Mouse (Mus musculus) hindbrain, embryonic 14.5 days (tissue): ENCODE measurements around the gene Ppfia3. TPM values are rescaled to one million over a fixed set of nuclear protein-coding genes. Genes with fewer than 3 reads are reported as not detected.

Source experiments
- ATAC-seq: fragments of 200-750 bp; cut with Nextera tagmentation; 2 replicates; pipeline ENCODE4 v1.8.0; 2017; ENCODE audit warnings: moderate number of reproducible peaks, mild to moderate bottlenecking, moderate TSS enrichment, moderate library complexity; ENCODE audit not compliant: low FRiP score
- DNase-seq: peaks from one replicate; pipeline ENCODE4 v3.0.0-alpha.2; 2015; ENCODE audit warnings: low spot score
- H3K27ac ChIP-seq: fragments of 300-500 bp; sonication (generic); 2 replicates; pipeline ENCODE4 v1.5.1; 2014; ENCODE audit warnings: mild to moderate bottlenecking, moderate library complexity
- H3K27me3 ChIP-seq: fragments of 300-500 bp; sonication (generic); 2 replicates; pipeline ENCODE4 v1.6.1; 2014; ENCODE audit warnings: mild to moderate bottlenecking, low read length, mixed read lengths; ENCODE audit not compliant: control insufficient read depth, insufficient read depth
- H3K36me3 ChIP-seq: fragments of 300-500 bp; sonication (generic); replicated peaks from 2 replicates; pipeline ENCODE4 v1.6.1; 2014; ENCODE audit not compliant: control insufficient read depth, insufficient read depth
- H3K4me1 ChIP-seq: fragments of 300-500 bp; sonication (generic); replicated peaks from 2 replicates; pipeline ENCODE4 v1.6.1; 2014; ENCODE audit warnings: antibody characterized with exemption, low read length, mixed read lengths; ENCODE audit not compliant: control insufficient read depth, insufficient read depth
- H3K4me2 ChIP-seq: fragments of 300-500 bp; sonication (generic); replicated peaks from 2 replicates; pipeline ENCODE4 v1.6.1; 2014; ENCODE audit warnings: mild to moderate bottlenecking, moderate library complexity
- H3K4me3 ChIP-seq: fragments of 300-500 bp; sonication (generic); replicated peaks from 2 replicates; pipeline ENCODE4 v1.5.1; 2014; ENCODE audit warnings: mild to moderate bottlenecking, low read length
- H3K9ac ChIP-seq: fragments of 300-500 bp; sonication (generic); 2 replicates; pipeline ENCODE4 v1.6.1; 2014
- H3K9me3 ChIP-seq: fragments of 300-500 bp; sonication (generic); 2 replicates; pipeline ENCODE4 v1.6.1; 2016; ENCODE audit warnings: low read length; ENCODE audit not compliant: control insufficient read depth
- WGBS: fragments of 180-500 bp; shearing (Covaris S2); extraction: QIAGEN DNeasy Blood & Tissue Kit; methylation state at CpG from one replicate; pipeline ENCODE4 v1.1.7; 2014; 5-methylcytosine and 5-hydroxymethylcytosine counted together
- polyA plus RNA-seq: library from polyadenylated mRNA; unstranded; fragments of >200 nt; fragmentation: Nextera tagmentation; extraction: Ambion mirVana; gene quantifications from 2 replicates; pipeline ENCODE4 v1.2.1, GENCODE M21; 2014

Gene Ppfia3
- polyA plus RNA-seq, 1 experiment from 2014 or later = 29.8 TPM

GRCm38 (mm10) chr7:45355318-45356020 is 11.3 kb downstream of the Ppfia3 start:
- H3K4me2 ChIP-seq = no peak overlapping the region
- H3K4me3 ChIP-seq = no peak overlapping the region
- H3K27me3 ChIP-seq = no peaks in the 10 kb centered on the region
- DNase-seq (no peak), ATAC-seq (no peak)
- no peaks in the 10 kb centered on the region for H3K9me3 ChIP-seq
- no peak overlapping the region for H3K9ac ChIP-seq
- 79% methylated on average over 15 of the region's 15 CpGs for WGBS
- peaks cover 84% of the 10 kb centered on the region for H3K36me3 ChIP-seq
- no peaks in the 10 kb centered on the region for H3K4me1 ChIP-seq
- H3K27ac ChIP-seq = no peak overlapping the region

DNA sequence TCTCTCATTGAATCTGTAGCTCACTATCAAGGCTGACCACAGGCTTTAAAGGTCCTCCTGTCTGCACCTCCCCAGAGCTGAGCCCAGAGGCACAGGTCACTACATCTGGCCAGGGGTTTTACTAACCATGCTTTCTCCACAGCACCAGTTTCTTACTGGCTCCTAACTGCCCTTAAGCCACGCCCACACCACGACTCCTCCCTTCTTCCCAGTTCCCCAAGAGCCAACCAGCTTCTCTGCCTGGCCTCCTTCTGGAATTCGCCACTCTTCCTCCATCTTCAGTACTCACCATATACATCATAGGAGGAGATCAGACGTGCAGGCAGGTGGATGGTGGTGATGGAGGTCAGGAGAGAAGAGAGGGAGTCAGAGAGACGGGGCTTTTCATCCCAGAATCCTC is 13.8 kb downstream of the Ppfia3 start:
- H3K9ac ChIP-seq = no peak overlapping the region
- H3K9me3 ChIP-seq = no peaks in the 10 kb centered on the region
- ATAC-seq = no peak
- 24% methylated on average over 5 of the region's 5 CpGs for WGBS
- peaks cover 97% of the 10 kb centered on the region for H3K36me3 ChIP-seq
- no peak overlapping the region for H3K4me2 ChIP-seq
- H3K4me1 ChIP-seq = no peaks in the 10 kb centered on the region
- DNase-seq = no peak
- no peak overlapping the region for H3K4me3 ChIP-seq
- no peaks in the 10 kb centered on the region for H3K27me3 ChIP-seq
- H3K27ac ChIP-seq = no peak overlapping the region

DNA sequence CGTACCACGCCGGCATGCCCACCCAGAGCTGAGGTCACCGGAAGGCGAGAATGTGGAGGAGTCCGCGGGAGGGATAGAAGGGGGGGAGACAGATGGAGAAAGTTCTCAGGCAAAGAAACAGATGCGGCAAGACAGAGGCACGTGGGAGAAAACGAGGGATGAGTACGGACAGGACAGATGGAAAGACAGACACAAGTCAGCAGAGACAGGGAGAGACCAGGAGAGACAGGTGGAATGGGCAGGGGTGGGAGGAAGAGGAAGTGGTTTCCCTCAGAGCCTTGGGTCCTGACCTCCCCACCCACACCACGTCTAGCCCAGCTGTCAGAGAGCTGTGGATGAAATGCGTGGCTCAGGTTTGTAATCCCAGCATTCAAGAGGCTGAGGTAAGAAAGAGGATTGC is 19.9 kb downstream of the Ppfia3 start:
- H3K27me3 ChIP-seq = no peaks in the 10 kb centered on the region
- no peaks in the 10 kb centered on the region for H3K9me3 ChIP-seq
- no peaks in the 10 kb centered on the region for H3K4me1 ChIP-seq
- DNase-seq = no peak
- 82% methylated on average over 13 of the region's 13 CpGs for WGBS
- H3K27ac ChIP-seq = no peak overlapping the region
- no peak overlapping the region for H3K4me3 ChIP-seq
- H3K9ac ChIP-seq = no peak overlapping the region
- peaks cover 83% of the 10 kb centered on the region for H3K36me3 ChIP-seq
- no peak overlapping the region for H3K4me2 ChIP-seq
- no peak for ATAC-seq

- Histone ChIP-seq H3K9me3 (no peaks in the 10 kb centered on the region), H3K9ac (no peak overlapping the region), H3K4me3 (no peak overlapping the region), H3K27me3 (no peaks in the 10 kb centered on the region), H3K36me3 (peaks cover 61% of the 10 kb centered on the region), H3K27ac (no peak overlapping the region), H3K4me2 (no peak overlapping the region), H3K4me1 (peaks cover 18% of the 10 kb centered on the region; the same call in 1 of the 2 replicates)
- ATAC-seq = no peak
- DNase-seq = no peak
- WGBS = 38% methylated on average over 13 of the region's 13 CpGs
Measured at GRCm38 (mm10) chr7:45343543-45343942, 23.3 kb downstream of the Ppfia3 start.

GRCm38 (mm10) chr7:45342081-45342480 is 24.7 kb downstream of the Ppfia3 start:
- H3K27me3 ChIP-seq = peaks cover 4% of the 10 kb centered on the region
- H3K4me2 ChIP-seq = no peak overlapping the region
- ATAC-seq = no peak
- H3K36me3 ChIP-seq = peaks cover 46% of the 10 kb centered on the region
- H3K4me3 ChIP-seq = no peak overlapping the region
- DNase-seq = no peak
- peaks cover 19% of the 10 kb centered on the region; the same call in 1 of the 2 replicates for H3K4me1 ChIP-seq
- H3K27ac ChIP-seq = no peak overlapping the region
- no peak overlapping the region for H3K9ac ChIP-seq
- no peaks in the 10 kb centered on the region for H3K9me3 ChIP-seq
- WGBS = 93% methylated on average over 11 of the region's 11 CpGs

GRCm38 (mm10) chr7:45341303-45341702 is 25.5 kb downstream of the Ppfia3 start:
- DNase-seq = peak; percentile 73
- Histone ChIP-seq H3K27me3 (peaks cover 5% of the 10 kb centered on the region), H3K27ac (no peak overlapping the region), H3K4me3 (no peak overlapping the region), H3K4me2 (peak overlapping the region; percentile 78), H3K9ac (no peak overlapping the region), H3K9me3 (no peaks in the 10 kb centered on the region), H3K36me3 (peaks cover 38% of the 10 kb centered on the region), H3K4me1 (peaks cover 19% of the 10 kb centered on the region; the same call in 1 of the 2 replicates)
- 8% methylated on average over 8 of the region's 8 CpGs for WGBS
- no peak for ATAC-seq

DNA sequence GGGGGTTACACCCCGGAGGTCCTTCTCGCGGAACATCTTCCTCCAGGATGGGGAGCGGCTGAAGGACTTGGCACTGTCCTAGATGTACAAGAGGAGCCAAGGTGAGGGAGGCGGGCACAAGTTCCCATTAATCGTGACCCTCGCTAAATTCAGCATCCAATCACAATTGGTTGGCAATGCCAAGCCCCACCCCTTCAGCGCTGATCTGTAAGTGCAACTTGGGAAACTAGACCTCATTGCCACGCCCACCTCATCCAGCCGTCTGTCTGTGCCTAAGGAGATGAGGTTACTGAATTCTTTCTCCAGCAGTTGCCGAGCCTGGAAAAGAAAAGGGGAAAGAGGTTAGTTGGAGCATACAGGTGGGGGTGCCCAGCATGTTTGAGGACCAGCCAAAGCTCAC is 26.1 kb downstream of the Ppfia3 start:
- DNase-seq (no peak), ATAC-seq (no peak)
- Histone ChIP-seq H3K4me2 (peak overlapping the region; percentile 78), H3K4me3 (no peak overlapping the region), H3K4me1 (peaks cover 19% of the 10 kb centered on the region; the same call in 1 of the 2 replicates), H3K9ac (no peak overlapping the region), H3K27ac (no peak overlapping the region), H3K36me3 (peaks cover 32% of the 10 kb centered on the region), H3K27me3 (peaks cover 5% of the 10 kb centered on the region), H3K9me3 (no peaks in the 10 kb centered on the region)
- WGBS = 6% methylated on average over 11 of the region's 11 CpGs

DNA sequence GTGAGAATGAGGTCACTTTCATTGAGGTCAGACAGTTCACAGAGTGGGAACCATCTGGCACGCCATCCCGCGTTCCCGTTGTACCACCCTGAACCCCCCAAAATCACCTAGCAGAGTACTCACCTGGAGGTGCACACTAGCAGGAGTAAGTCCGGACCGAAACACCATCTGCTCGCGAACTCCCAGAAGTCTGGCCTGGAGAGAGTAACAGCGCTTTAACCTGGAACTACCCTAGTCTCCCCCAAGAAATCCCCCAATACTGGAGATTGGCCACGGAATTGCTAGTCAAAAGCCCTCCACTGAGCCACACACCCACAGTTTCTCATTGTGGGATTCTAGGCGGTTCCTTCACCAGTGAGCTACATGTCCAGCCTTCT is 26.8 kb downstream of the Ppfia3 start:
- DNase-seq (no peak), ATAC-seq (no peak)
- H3K4me3 ChIP-seq = peak overlapping the region; percentile 38
- no peaks in the 10 kb centered on the region for H3K9me3 ChIP-seq
- H3K27me3 ChIP-seq = peaks cover 5% of the 10 kb centered on the region
- WGBS = 6% methylated on average over 11 of the region's 11 CpGs
- peak overlapping the region; percentile 78 for H3K4me2 ChIP-seq
- peak overlapping the region; percentile 69; the same call in 1 of the 2 replicates for H3K9ac ChIP-seq
- peaks cover 19% of the 10 kb centered on the region; the same call in 1 of the 2 replicates for H3K4me1 ChIP-seq
- no peak overlapping the region for H3K27ac ChIP-seq
- peaks cover 26% of the 10 kb centered on the region for H3K36me3 ChIP-seq

DNA sequence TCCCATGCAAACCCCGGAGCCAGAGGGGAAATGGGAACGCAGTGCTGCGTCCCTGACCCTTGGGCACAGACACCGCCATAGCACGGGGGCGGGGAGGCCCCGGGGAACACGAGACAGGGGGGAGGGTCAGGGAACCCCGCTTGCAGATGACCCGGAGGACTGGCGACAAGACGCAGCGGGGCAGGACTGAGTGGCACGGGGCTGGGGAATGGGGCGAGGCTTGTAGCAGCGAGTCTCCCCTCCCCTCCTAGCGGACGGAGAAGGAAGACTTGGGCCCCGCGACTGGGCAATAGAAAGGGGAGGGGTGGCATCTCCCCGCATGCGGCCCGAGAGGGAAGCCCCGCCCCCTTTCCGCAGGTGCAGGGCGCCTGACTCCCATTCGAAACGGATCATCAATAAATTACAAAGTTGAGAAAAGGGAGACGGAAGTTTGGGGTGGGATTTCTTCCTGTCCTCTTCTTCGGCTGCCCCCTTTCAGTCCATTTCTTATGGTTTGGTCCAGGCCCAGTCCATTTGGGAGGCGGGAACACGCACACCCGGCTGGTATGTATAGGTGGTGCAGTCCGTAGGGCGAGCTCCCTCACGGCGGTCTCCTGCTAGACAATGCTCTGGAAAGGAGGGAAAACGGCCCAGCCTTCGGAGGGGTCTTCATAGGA is 27.3 kb downstream of the Ppfia3 start:
- Histone ChIP-seq H3K9ac (peak overlapping the region; percentile 69), H3K36me3 (peaks cover 21% of the 10 kb centered on the region), H3K27me3 (peaks cover 5% of the 10 kb centered on the region), H3K9me3 (no peaks in the 10 kb centered on the region), H3K4me2 (peak overlapping the region; percentile 78), H3K4me1 (peaks cover 19% of the 10 kb centered on the region; the same call in 1 of the 2 replicates), H3K27ac (no peak overlapping the region), H3K4me3 (peak overlapping the region; percentile 38)
- ATAC-seq = peak; percentile 78
- WGBS = 1% methylated on average over 37 of the region's 39 CpGs
- DNase-seq = peak; percentile 69
